Mouse (Mus musculus) left cerebral cortex, adult 8-10 months (tissue): ENCODE measurements around the gene Gpcpd1. TPM values are rescaled to one million over a fixed set of nuclear protein-coding genes. Genes with fewer than 3 reads are reported as not detected.
A peak's percentile ranks its signal among the peaks of the same experiment; 100 is the strongest.

Experiments
- DNase-seq, 2 experiments: peaks; one replicate each; pipeline ENCODE4 v3.0.0; 2022; ENCODE audit warnings: low spot score in 2 of 2
- total RNA-seq, 4 experiments: library from RNA; stranded (reverse); gene quantifications; 2 replicates each; pipeline ENCODE4 v1.2.4; 2022

The Gpcpd1 gene
- total RNA-seq, 4 experiments from 2014 or later = 80.3 to 98.3 (median 82.8) TPM

- DNase-seq = no peak
Observed at GRCm38 (mm10) chr2:132586006-132586405, 1.5 kb downstream of the Gpcpd1 start.

DNA sequence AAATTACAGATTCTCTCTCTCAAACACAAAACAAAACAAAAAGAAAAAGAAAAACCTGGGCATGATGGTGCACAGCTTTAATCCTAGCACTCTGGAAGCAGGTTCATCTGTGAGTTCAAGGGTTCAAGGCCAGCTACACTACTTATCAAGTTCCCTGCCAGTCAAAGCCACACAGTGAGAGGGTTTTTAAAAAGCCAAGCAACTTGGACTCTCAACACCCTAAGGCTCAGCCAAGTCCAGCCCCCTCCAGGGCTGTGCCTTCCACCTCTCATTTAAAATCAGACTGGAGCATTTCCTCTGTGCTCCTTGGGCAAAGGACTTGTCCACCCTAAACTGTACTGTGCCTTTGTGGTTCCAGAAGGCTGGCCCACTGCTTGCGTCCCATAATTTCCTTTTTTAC, 3.3 kb downstream of the Gpcpd1 start:
- DNase-seq = no peak

DNA sequence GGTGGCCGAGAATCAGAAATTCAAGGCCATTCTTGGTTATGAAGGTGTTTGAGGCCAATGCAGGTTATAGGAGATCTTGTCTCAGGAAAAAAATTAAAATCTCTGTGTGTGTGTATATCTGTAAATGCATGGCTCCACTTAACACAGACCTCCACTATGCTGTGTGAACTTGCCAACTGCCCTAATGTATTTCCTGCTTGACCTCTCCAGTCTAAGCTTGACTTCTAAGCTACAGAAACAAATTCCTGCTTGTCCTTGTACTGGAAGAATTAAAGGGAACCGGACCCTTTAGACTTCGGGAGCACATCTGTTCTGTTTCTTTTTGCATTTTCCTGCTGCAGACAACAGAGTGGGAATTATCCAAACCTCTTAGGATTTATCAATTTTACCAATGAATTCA, 4.4 kb downstream of the Gpcpd1 start:
- DNase-seq = no peak

- DNase-seq = peak; percentile 56 to 66
Observed at GRCm38 (mm10) chr2:132582227-132582626, 5.3 kb downstream of the Gpcpd1 start.

DNA sequence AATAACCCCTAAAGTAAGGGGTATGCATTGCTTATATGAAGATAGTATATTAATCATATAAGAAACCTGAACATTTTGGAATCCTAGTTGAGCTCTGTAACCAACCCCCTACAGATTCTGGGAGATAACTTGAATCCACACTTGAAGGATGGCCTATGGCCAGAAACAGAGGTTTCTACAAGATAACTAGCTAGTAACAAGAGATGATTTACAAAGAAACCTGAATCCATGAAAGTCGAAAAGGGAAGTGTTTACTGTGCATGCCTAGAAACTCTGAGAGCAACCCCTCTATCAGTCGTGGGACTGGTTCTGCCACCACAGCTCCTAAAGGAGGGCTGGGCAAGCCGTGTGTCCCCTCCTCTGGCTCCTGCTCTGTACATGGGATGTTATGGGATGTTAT, 7.8 kb downstream of the Gpcpd1 start:
- DNase-seq = no peak

DNA sequence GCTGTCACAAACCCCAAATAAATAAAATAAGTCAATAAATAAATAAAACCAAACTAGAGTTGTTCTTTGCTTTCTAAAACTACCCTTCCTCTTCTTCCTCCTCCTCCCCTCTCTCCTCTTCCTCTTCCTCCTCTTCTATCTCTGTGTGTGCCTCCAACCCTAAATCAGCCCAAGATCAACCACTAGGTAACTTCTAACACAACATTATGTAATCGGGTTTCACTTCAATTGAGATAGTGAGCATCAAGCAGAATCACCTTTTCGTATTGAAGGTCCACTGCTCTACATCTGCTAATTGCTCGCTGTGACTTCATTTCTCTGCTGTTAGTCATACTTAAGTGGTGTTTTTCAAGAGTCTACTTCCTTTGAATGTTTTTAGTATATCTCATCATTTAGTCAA, 8.8 kb downstream of the Gpcpd1 start:
- DNase-seq = no peak

GRCm38 (mm10) chr2:132578059-132578458, 9.5 kb downstream of the Gpcpd1 start:
- peak; percentile 93 to 96 for DNase-seq

DNA sequence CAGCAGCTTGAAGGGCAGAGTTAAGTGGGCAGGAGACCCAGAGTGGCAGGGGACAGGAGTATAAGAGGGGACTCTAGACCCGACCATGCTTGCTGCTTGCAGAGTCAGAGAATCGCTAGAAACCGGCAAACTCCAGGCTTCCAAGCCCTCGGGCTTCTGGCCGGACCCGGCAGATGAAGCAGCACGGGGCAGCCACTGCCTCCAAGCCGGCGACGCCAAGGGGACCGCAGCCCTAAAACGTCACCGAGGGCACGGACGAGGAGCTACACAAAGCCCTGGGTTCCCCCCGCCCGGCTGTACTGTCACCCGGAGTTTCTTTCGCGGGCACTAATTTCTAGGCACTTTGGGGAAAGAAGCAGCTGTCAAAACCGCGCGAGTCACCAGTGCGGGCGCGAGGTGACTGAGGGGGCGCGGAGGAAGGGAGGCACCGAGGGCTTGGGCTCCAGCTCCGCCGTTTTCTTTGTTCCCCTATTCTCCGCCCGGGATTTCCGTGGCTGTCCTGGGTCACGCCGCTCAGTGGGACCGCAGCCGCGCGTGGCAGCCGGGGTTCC, 10.0 kb downstream of the Gpcpd1 start:
- DNase-seq = peak; percentile 32 to 50

DNA sequence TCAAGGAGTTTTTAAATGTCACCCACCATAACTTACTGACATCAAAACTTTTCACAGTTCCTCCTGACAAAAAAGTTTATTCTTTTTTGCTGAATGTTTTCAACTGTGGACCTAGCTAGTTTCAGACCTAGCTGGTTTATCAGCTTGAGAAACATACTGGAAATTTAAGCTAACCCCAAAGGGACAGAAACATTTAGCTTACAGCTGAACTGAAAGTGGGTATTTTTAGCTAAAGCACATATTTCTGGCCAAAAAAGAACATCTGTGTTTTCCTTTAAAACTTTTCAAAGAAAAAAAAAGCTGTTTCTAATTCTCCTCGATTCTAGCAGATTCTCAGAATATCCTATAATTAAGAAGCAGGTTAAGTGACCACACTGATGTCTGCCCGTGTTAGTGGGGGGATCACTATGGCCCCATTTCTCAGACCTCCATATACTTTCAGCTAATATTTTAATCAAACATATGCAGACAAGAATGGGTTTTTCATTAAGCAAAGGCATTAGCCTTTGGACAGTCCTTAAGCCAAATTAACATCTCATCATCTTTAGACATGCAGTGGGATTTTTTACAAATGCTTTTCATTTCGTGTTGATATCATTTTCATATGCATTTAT, 10.9 kb downstream of the Gpcpd1 start:
- no peak for DNase-seq

DNA sequence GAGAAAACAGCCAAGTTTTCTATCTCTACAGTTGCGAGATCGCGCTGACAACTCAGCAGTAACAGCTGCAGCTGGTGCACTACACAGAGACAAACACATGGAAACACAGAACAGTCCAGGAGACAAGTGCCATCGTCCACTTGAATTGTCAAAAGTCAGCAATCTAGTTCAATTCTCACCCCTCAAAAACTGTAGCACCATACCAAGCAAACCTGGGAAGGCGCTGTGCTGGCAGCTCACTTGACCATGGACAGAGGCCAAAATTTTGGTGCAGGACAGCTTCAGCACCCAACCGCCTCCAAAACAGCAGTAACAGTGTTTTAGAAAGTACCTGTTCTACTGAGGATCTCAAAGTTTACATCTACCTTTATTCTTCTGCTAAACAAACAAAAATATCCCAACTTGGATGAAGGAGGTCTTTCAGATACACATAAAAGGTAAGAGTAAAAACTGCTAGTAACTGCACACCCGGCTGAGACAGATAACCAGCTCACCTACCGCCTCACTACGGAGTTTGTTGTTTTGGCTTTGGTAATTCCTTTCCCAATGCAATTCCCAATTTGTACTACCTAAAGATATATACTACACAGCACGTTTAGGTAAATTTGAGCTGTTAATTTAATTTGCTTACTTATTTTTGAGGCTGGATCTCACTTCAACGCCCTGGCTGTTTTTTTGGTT, 11.6 kb downstream of the Gpcpd1 start:
- DNase-seq = no peak

GRCm38 (mm10) chr2:132575256-132575655, 12.3 kb downstream of the Gpcpd1 start:
- DNase-seq = no peak

GRCm38 (mm10) chr2:132573280-132573679, 14.2 kb downstream of the Gpcpd1 start:
- no peak for DNase-seq

- no peak for DNase-seq
Observed at GRCm38 (mm10) chr2:132572651-132573050, 14.9 kb downstream of the Gpcpd1 start.

DNA sequence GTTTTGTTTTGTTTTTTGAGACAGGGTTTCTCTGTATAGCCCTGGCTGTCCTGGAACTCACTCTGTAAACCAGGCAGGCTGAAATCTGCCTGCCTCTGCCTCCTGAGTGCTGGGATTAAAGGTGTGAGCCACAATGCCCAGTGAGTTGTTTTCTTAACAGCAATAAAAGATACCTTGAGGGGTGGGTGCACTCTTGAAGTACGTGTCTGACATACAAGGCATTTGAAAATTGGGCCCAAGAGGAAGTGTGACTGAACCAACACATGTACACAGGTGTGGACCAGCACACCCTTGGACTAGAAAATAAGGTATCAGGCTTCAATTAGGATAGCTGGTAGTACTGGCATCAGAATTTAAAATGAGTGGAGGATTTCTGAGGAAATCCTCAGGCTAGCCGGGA, 16.2 kb downstream of the Gpcpd1 start:
- no peak for DNase-seq

- DNase-seq = no peak
Observed at GRCm38 (mm10) chr2:132570869-132571268, 16.7 kb downstream of the Gpcpd1 start.

GRCm38 (mm10) chr2:132569686-132570085, 17.8 kb downstream of the Gpcpd1 start:
- no peak for DNase-seq

DNA sequence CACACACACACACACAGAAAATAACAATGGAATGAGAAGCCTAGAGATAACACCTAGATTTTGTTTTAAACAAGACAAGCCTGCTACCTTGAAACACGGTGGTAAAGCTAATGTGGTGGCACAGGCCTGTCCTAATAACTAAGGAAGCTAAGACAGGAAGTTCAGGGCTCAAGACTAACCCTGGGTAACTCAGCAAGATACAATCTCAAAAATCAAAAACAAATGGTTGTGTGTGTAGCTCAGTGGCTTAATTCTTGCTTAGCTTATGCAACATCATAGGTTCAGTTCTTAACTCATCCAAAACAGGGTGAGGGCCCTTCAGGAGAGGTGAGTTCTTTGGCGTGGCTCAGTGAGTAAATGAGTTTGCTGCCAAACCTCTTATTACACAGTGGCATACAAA, 20.1 kb downstream of the Gpcpd1 start:
- no peak for DNase-seq

DNA sequence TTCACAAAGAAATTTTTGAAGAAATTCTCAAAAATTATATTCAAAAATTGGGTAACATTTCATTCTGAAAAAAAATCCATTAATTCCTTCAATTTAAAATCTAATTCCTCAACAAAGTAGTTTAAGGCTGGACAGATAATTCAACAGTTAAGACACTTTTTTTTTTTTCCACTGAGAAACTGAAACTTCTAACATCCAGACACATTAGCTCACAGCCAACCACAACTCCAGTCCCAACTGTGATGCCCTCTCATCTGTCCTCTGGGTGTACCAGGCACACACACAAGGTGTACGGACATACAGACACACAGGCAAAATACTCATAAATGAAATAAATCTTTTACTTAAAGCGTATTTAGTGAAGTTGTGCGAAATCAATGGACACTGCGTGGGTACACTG, 25.7 kb downstream of the Gpcpd1 start:
- DNase-seq = no peak

- DNase-seq = no peak
Observed at GRCm38 (mm10) chr2:132527864-132528263, 59.7 kb downstream of the Gpcpd1 start.

GRCm38 (mm10) chr2:132526894-132527532, 60.5 kb downstream of the Gpcpd1 start:
- DNase-seq = no peak

DNA sequence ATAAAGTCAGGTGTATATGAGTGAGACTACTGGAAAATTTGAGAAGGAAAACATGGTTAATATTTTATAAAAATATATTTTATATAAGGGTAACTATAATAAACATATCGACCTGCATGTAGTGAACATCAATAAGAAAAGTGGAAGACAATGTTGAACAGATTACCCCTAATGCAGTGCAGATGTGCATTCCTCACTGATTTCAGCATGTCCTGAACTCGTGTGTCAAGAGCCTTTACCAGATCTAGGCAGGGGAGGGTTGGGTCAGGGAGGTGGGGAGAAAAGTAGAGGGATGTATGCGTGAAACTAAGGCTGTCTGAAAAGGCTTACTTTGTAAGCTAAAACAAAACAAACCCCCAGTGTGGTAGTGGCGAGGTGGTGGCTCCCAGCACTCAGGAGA, 61.4 kb downstream of the Gpcpd1 start:
- no peak for DNase-seq
